Mouse (Mus musculus): Measurements from ENCODE around the gene Psen1. TPM values are rescaled to one million over a fixed set of nuclear protein-coding genes. Genes with fewer than 3 reads are reported as not detected.

Psen1 gene
- polyA plus RNA-seq, 1 experiment from 2014 or later, result 71.5 TPM

Other genes starting within 250 kb of the Psen1 start
- 25.2 and 26.9 TPM in 2 replicates for gene Dpf3, start 200.4 kb upstream of the Psen1 start, polyA plus RNA-seq (2015; fragmentation: Nextera tagmentation; extraction: Ambion mirVana)
- 38.0 and 39.0 TPM in 2 replicates for gene Dcaf4, start 167.7 kb upstream of the Psen1 start, polyA plus RNA-seq (2015; fragmentation: Nextera tagmentation; extraction: Ambion mirVana)
- gene Zfyve1, start 90.9 kb upstream of the Psen1 start, polyA plus RNA-seq (2015; fragmentation: Nextera tagmentation; extraction: Ambion mirVana), result 33.5 and 34.6 TPM in 2 replicates
- gene Rbm25, start 56.9 kb upstream of the Psen1 start, polyA plus RNA-seq (2015; fragmentation: Nextera tagmentation; extraction: Ambion mirVana), result 301 and 329 TPM in 2 replicates
- 0.08 and 0.11 TPM in 2 replicates for gene Papln, start 75.5 kb downstream of the Psen1 start, polyA plus RNA-seq (2015; fragmentation: Nextera tagmentation; extraction: Ambion mirVana)
- 22.1 and 23.6 TPM in 2 replicates for gene Numb, start 233.8 kb downstream of the Psen1 start, polyA plus RNA-seq (2015; fragmentation: Nextera tagmentation; extraction: Ambion mirVana)